Mouse (Mus musculus) layer of hippocampus, postnatal 10 days (tissue): Measurements from ENCODE around the gene Ppp1r9a. TPM values are rescaled to one million over a fixed set of nuclear protein-coding genes. Genes with fewer than 3 reads are reported as not detected.

Experiments
- DNase-seq, 2 experiments: peaks; one replicate each; pipeline ENCODE4 v3.0.0; 2021; ENCODE audit warnings: low spot score in 2 of 2
- total RNA-seq, 2 experiments: library from RNA; stranded (reverse); gene quantifications; 2 replicates each; pipeline ENCODE4 v1.2.3; 2021

The Ppp1r9a gene
- total RNA-seq, 2 experiments from 2014 or later = 98.2 to 105 TPM

- DNase-seq = no peak
These were observed 50.5 kb downstream of the Ppp1r9a start for GRCm38 (mm10) chr6:4953028-4953719.

DNA sequence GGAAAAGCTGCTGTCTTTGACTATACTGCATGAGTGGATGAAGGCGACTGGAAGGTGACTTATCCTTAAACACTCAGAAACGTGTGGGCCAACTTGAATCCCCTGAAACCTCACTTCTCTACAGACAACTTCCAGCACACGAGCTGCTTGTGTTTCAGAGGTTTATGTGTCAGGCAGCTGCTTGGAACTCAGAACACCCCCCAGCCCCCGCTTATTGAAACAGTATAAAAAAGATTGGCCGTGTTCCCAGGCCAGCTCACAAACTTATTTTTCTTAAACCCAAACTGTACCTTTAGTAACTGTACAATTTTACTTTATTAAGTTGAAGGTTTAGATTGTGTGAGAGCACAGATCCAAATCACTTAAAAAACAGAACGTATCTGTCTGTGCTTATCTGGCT is 53.9 kb downstream of the Ppp1r9a start:
- DNase-seq = no peak

GRCm38 (mm10) chr6:4962197-4962596 is 59.5 kb downstream of the Ppp1r9a start:
- DNase-seq = no peak

GRCm38 (mm10) chr6:4963049-4963448 is 60.3 kb downstream of the Ppp1r9a start:
- no peak for DNase-seq

DNA sequence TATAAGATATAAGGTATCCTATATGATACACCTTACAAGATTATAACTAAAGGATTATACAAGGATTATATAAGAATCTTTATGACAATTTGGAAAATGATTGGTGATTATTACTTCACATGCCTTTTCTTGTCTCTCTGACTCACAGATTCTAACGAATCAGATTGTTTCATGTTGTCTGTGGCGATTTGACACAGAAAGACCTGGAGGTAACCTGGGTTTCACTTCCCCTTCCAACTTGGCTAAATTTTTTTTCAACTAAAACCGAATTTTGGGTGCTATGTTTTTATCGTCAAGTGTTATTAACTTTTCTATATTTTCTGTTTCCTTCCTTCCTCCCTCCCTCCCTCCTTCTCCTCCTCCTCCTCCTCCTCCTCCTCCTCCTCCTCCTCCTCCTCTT is 64.5 kb downstream of the Ppp1r9a start:
- no peak for DNase-seq

- DNase-seq = peak in 1 of 2 experiments; percentile 26
These were observed 68.5 kb downstream of the Ppp1r9a start for GRCm38 (mm10) chr6:4971229-4971628.

- no peak for DNase-seq
These were observed 70.1 kb downstream of the Ppp1r9a start for GRCm38 (mm10) chr6:4972808-4973207.

GRCm38 (mm10) chr6:4973337-4973736 is 70.6 kb downstream of the Ppp1r9a start:
- no peak for DNase-seq

DNA sequence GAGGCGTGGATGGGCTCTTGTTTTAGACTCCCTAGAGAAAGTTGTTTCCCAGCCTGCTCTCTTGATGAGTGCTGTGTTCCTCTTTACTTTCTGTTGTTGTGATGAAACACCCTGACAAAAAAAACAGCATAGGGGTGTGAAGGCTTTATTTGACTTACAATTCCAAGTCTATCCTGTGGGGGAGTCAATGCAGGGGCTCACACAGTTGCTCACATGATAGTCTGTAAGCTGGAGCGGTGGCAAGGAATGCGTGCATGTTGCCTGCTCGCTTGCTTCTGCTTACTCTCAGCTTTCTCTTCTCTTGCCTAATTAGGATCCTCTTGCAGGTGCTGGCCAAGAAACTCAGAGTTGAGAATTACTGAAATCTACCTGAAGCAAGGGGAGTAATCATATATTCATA is 74.8 kb downstream of the Ppp1r9a start:
- no peak for DNase-seq

GRCm38 (mm10) chr6:4978249-4978648 is 75.5 kb downstream of the Ppp1r9a start:
- no peak for DNase-seq

DNA sequence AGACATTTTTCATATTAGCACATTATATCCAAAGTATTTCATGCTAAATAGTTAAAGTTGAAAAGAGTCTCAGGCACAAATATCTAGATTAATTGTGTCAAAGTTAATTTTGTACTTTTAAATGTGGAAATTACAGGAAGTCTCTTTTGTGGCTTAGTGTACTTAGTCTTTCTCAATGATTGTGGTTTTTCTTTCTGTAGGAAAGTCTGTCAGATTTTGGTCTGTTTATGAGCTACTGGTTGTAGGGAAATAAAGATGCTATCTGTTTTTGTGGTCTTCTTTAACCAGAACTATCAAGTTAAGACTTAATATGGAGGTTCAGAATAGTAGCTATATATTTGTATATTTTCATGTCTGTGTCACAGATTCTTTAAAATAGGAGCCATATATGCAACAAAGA is 76.2 kb downstream of the Ppp1r9a start:
- DNase-seq = no peak

DNA sequence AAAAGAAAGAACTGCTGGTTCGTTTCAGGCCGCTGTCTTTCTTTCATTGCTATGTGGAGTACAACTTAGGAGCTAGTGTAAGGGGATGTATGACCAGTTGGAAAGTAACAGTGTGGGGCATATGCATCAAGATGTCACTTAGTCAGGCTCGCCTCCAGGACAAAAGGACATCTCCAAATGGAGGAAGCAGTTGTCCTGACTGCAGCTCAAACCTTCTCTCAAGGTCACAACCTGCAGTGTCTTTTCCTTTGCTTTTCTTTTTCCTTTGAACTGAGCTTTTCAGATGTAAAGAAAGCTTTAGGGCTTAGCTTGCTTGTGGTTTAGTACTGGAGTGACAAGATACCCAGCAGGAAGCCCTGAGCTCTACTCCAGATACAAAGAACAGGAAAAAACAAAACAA is 77.4 kb downstream of the Ppp1r9a start:
- DNase-seq = no peak

- peak; percentile 28 to 49 for DNase-seq
These were observed 80.0 kb downstream of the Ppp1r9a start for GRCm38 (mm10) chr6:4982686-4983162.

- DNase-seq = no peak
These were observed 83.0 kb downstream of the Ppp1r9a start for GRCm38 (mm10) chr6:4985668-4986067.

DNA sequence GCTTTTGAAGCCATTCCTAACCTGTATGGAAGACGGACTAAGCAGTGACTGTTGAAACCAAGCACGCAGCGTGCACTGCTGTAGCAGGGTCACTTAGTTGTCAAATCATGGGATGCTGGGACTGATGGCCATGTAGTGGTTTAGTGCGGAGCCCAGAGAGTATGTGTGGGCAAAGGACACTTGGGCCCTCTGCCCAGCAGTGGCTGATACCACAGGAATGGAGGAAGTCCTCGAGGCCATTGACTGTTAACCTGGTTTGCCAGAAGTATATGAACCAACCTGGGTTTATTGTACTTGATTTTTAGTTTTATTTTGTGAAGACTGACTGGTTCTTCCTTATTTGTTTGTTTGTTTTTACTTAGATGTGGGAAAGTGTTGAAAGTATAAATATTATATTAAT is 84.4 kb downstream of the Ppp1r9a start:
- DNase-seq = no peak

GRCm38 (mm10) chr6:4988688-4989087 is 86.0 kb downstream of the Ppp1r9a start:
- no peak for DNase-seq

DNA sequence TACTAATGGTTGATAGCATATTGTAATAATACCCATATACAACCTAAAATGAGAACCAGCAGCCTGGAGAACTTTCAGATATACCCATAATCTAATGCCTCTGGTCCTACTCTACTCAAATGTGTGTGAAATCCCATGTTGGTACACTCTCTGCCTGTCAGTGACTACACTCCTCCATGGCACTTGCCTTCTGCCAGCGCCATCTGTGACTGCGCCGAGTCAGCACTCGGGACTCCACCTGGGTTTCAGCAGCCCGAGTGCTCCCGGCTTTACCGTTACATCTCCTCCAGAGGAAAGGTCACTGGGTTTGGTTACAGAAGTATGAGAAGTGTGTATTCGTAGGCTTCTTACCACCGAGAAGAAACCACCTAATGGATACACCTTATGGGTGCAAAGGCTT is 89.6 kb downstream of the Ppp1r9a start:
- DNase-seq = no peak

DNA sequence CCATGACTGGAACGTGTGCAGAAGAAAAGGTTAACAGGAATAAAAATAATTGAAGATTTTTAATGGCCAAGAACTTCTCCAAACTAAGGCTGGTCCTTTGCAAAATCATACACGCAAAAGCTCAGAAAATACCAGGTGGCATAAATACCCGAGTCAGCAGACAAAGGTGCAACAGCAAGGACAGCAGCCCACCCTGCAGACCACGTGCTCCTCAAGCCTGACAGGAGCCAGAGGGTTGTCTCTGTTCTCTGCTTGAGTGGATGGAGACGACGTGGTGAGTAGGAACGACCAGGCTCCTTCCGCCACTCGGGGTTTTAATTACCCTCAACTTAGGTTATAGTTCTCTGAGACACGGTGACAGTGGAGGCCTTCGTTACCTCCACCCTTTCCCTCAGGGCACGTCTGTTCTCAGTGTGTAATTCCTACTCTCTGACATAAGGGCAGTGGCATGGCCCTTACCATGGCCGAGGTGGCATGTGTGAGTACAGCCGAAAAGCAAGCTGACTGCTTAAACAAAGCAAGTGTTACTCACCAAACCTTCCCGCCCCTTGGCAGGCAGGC is 91.0 kb downstream of the Ppp1r9a start:
- DNase-seq = no peak

GRCm38 (mm10) chr6:4994161-4994919 is 91.6 kb downstream of the Ppp1r9a start:
- DNase-seq = no peak

GRCm38 (mm10) chr6:4997599-4997998 is 94.9 kb downstream of the Ppp1r9a start:
- DNase-seq = no peak

DNA sequence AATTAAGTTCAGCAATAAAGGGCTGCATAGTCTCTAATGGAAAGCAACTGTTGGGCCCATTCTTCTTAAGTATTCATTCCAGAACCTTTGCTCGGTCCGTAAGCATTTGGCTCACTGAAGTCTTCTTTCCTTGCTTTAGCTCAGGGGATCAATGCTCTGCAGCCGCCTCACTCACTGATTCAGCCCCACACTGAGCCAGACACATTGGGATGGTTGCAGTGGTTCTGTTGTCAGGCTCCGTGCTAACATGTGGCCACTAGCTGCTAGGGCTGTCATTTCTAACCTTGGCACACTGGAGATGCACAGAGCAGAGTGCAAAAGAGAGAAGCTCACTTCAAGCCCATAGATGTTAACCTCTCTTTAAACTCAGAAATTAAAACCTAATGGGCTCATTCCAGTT is 96.2 kb downstream of the Ppp1r9a start:
- no peak for DNase-seq

DNA sequence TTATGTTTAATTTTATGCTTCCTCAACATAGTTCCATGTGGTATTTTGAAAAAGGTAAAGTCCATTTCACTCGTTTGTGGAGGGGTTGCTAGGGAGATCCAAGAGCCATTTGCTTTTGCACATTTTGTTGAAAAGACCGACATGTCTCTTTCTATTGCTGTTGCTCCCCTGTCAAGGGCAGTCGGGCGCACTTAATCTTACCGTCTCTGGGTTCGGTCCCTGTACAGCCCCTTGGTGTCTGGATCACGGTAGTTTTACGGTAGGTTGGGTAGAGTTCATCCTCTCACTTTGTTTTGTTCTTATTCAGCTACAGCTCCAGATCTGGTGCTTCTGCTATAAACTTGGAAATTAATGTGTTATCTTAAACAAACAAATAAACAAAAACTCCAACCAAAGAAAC is 98.1 kb downstream of the Ppp1r9a start:
- DNase-seq = no peak
